Mouse (Mus musculus) ES-Bruce4 (cell line): ENCODE data around the gene Fgfr2. TPM values are rescaled to one million over a fixed set of nuclear protein-coding genes. Genes with fewer than 3 reads are reported as not detected.

Source experiments
- H3K27ac ChIP-seq: 2 replicates; pipeline ENCODE4 v1.5.1; 2012; ENCODE audit warnings: low read length, inconsistent platforms; ENCODE audit not compliant: insufficient read depth
- H3K27me3 ChIP-seq: 2 replicates; pipeline ENCODE4 v1.6.1; 2012; ENCODE audit warnings: mild to moderate bottlenecking, low read length, inconsistent platforms; ENCODE audit not compliant: control insufficient read depth, poor library complexity, insufficient read depth, severe bottlenecking
- H3K36me3 ChIP-seq: 2 replicates; pipeline ENCODE4 v1.6.1; 2012; ENCODE audit warnings: inconsistent platforms, mild to moderate bottlenecking, low read length, moderate library complexity; ENCODE audit not compliant: control insufficient read depth, poor library complexity, insufficient read depth, severe bottlenecking
- H3K4me1 ChIP-seq: one replicate; pipeline ENCODE4 v1.8.1; 2011; ENCODE audit warnings: low read length; ENCODE audit not compliant: control insufficient read depth, insufficient read depth
- H3K4me3 ChIP-seq: 2 replicates; pipeline ENCODE4 v1.5.1; 2011; ENCODE audit warnings: low read depth, mild to moderate bottlenecking, low read length
- H3K9ac ChIP-seq: 2 replicates; pipeline ENCODE4 v1.6.1; 2012; ENCODE audit warnings: low read depth, mild to moderate bottlenecking, inconsistent platforms; ENCODE audit not compliant: poor library complexity, severe bottlenecking
- H3K9me3 ChIP-seq: replicated peaks from 2 replicates; pipeline ENCODE4 v1.6.1; 2012; ENCODE audit warnings: mild to moderate bottlenecking, low read length, inconsistent platforms; ENCODE audit not compliant: control insufficient read depth, poor library complexity, insufficient read depth, severe bottlenecking
- CTCF ChIP-seq: IDR thresholded peaks from one replicate; pipeline ENCODE4 v1.8.1; 2011; ENCODE audit warnings: low read depth, low read length
- EP300 ChIP-seq: IDR thresholded peaks from 2 replicates; pipeline ENCODE4 v1.6.1; 2011; ENCODE audit warnings: low read depth, low read length; ENCODE audit not compliant: insufficient read depth
- POLR2A ChIP-seq: IDR thresholded peaks from one replicate; pipeline ENCODE4 v1.8.1; 2011; ENCODE audit warnings: low read length; ENCODE audit not compliant: insufficient read depth
- polyA plus RNA-seq: library from polyadenylated mRNA; stranded (reverse); fragments of >200 nt; gene quantifications from 2 replicates; pipeline ENCODE4 v1.2.4, GENCODE M21; 2011; ENCODE audit warnings: low read depth; ENCODE audit not compliant: missing spikeins, insufficient read depth, insufficient read length

The Fgfr2 gene
- polyA plus RNA-seq, 1 experiment, result 34.8 TPM

DNA sequence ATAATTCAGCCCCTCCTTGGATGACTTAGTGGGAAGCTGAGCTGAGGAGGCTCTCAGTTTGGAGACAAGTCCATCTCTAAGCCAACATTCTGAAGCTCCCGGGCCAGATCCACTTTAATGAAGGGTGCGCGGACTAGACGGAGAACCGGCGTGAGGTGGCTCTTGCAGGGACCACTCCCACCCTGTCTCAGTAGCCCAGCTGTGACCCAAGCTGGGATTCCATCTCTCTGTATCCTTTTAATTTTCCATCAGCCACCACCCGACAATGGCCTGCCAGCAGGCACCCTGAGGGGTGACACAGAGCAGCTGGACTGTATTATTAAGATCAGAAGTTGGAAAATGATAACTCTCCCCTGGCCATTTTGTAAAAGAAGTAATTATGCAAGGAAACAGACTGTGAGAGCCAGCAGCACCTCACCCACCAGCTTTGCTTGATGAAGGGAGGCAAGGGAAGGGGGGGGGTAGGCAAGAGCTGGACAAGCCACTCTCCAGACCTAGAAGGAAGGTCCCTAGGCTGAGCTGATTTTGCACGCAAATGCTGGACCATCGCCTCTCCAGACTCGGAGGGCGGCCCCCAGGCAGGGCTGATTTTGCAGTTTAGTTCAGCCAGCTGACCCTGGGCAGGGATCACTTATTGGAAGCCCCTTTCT is 785.8 kb downstream of the Fgfr2 start:
- TF ChIP-seq POLR2A (no peak), EP300 (no peak), CTCF (no peak)

GRCm38 (mm10) chr7:132336781-132337180 is 786.4 kb downstream of the Fgfr2 start:
- Histone ChIP-seq H3K4me1 (no peaks in the 10 kb centered on the region), H3K9ac (no peak overlapping the region), H3K27me3 (no peaks in the 10 kb centered on the region), H3K9me3 (no peaks in the 10 kb centered on the region), H3K36me3 (no peaks in the 10 kb centered on the region), H3K4me3 (no peak overlapping the region), H3K27ac (no peak overlapping the region)
- no peak for TF ChIP-seq CTCF
- no peak for TF ChIP-seq EP300
- no peak for TF ChIP-seq POLR2A

More for the DNA sequence above, 785.8 kb downstream of the Fgfr2 start:
- no peak overlapping the region for H3K27ac ChIP-seq
- no peak overlapping the region for H3K9ac ChIP-seq
- no peak overlapping the region for H3K4me3 ChIP-seq
- H3K9me3 ChIP-seq, result no peaks in the 10 kb centered on the region
- H3K4me1 ChIP-seq, result no peaks in the 10 kb centered on the region
- H3K27me3 ChIP-seq, result no peaks in the 10 kb centered on the region
- no peaks in the 10 kb centered on the region for H3K36me3 ChIP-seq

DNA sequence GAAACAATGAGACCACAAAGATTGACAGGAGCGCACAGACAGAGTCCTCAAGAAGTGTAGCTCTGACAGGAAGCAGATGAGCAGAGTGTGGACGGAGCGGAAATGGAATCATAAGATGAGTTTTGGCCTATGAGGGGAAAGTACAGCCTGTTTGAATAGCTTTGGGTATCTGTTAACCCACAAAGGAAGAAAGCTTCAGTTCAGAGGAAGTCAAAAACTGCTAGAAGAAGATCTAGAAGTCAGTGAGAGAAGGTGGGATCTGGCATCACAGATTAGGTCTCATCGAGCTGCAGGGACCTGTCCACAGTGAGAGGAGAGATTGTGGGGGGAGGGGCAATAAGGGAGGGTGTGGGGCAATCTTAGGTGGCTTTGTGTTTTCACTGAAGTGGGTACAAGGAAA is 787.8 kb downstream of the Fgfr2 start:
- Histone ChIP-seq H3K9me3 (no peaks in the 10 kb centered on the region), H3K27ac (no peak overlapping the region), H3K27me3 (no peaks in the 10 kb centered on the region), H3K4me3 (no peak overlapping the region), H3K9ac (no peak overlapping the region), H3K4me1 (no peaks in the 10 kb centered on the region), H3K36me3 (no peaks in the 10 kb centered on the region)
- TF ChIP-seq CTCF, result no peak
- no peak for TF ChIP-seq POLR2A
- no peak for TF ChIP-seq EP300

GRCm38 (mm10) chr7:132333078-132333477 is 790.1 kb downstream of the Fgfr2 start:
- no peak overlapping the region for H3K9ac ChIP-seq
- no peak for TF ChIP-seq CTCF
- TF ChIP-seq EP300, result no peak
- TF ChIP-seq POLR2A, result no peak
- H3K4me3 ChIP-seq, result no peak overlapping the region
- no peaks in the 10 kb centered on the region for H3K9me3 ChIP-seq
- no peaks in the 10 kb centered on the region for H3K36me3 ChIP-seq
- no peaks in the 10 kb centered on the region for H3K27me3 ChIP-seq
- H3K4me1 ChIP-seq, result no peaks in the 10 kb centered on the region
- H3K27ac ChIP-seq, result no peak overlapping the region

GRCm38 (mm10) chr7:132332176-132332575 is 791.0 kb downstream of the Fgfr2 start:
- TF ChIP-seq CTCF, result no peak
- TF ChIP-seq POLR2A, result no peak
- TF ChIP-seq EP300, result no peak
- Histone ChIP-seq H3K4me1 (no peaks in the 10 kb centered on the region), H3K9me3 (no peaks in the 10 kb centered on the region), H3K27me3 (no peaks in the 10 kb centered on the region), H3K36me3 (no peaks in the 10 kb centered on the region), H3K9ac (no peak overlapping the region), H3K27ac (no peak overlapping the region), H3K4me3 (no peak overlapping the region)

- H3K27me3 ChIP-seq, result no peaks in the 10 kb centered on the region; the same call in 1 of the 2 replicates
- no peaks in the 10 kb centered on the region for H3K36me3 ChIP-seq
- no peak overlapping the region for H3K9ac ChIP-seq
- no peak overlapping the region for H3K27ac ChIP-seq
- no peak overlapping the region for H3K4me3 ChIP-seq
- no peak for TF ChIP-seq CTCF
- TF ChIP-seq POLR2A, result no peak
- no peak for TF ChIP-seq EP300
- H3K4me1 ChIP-seq, result no peaks in the 10 kb centered on the region
- H3K9me3 ChIP-seq, result no peaks in the 10 kb centered on the region
Measured at GRCm38 (mm10) chr7:132330179-132330578, 793.0 kb downstream of the Fgfr2 start.
